Mouse (Mus musculus) lung, embryonic 14.5 days (tissue): ENCODE results near the gene Eipr1. TPM values are rescaled to one million over a fixed set of nuclear protein-coding genes. Genes with fewer than 3 reads are reported as not detected.

Source experiments
- ATAC-seq: fragments of 200-750 bp; cut with Nextera tagmentation; 2 replicates; pipeline ENCODE4 v1.8.0; 2017; ENCODE audit warnings: mild to moderate bottlenecking, moderate TSS enrichment, moderate library complexity; ENCODE audit not compliant: insufficient read depth
- DNase-seq: peaks from one replicate; pipeline ENCODE4 v3.0.0-alpha.2; 2015
- H3K27ac ChIP-seq: fragments of 300-500 bp; sonication (generic); 2 replicates; pipeline ENCODE4 v1.5.1; 2014; ENCODE audit warnings: low read depth, mild to moderate bottlenecking, moderate library complexity
- H3K27me3 ChIP-seq: fragments of 300-500 bp; sonication (generic); 2 replicates; pipeline ENCODE4 v1.6.1; 2014; ENCODE audit warnings: low read length, control low read depth; ENCODE audit not compliant: insufficient read depth
- H3K36me3 ChIP-seq: fragments of 300-500 bp; sonication (generic); 2 replicates; pipeline ENCODE4 v1.6.1; 2014; ENCODE audit warnings: control low read depth; ENCODE audit not compliant: insufficient read depth
- H3K4me1 ChIP-seq: fragments of 300-500 bp; sonication (generic); 2 replicates; pipeline ENCODE4 v1.6.1; 2014; ENCODE audit warnings: antibody characterized with exemption, control low read depth; ENCODE audit not compliant: insufficient read depth
- H3K4me2 ChIP-seq: fragments of 300-500 bp; sonication (generic); 2 replicates; pipeline ENCODE4 v1.6.1; 2014; ENCODE audit warnings: mild to moderate bottlenecking
- H3K4me3 ChIP-seq: fragments of 300-500 bp; sonication (generic); 2 replicates; pipeline ENCODE4 v1.5.1; 2014; ENCODE audit warnings: low read depth, low read length
- H3K9ac ChIP-seq: fragments of 300-500 bp; sonication (generic); 2 replicates; pipeline ENCODE4 v1.6.1; 2014
- H3K9me3 ChIP-seq: fragments of 300-500 bp; sonication (generic); 2 replicates; pipeline ENCODE4 v1.6.1; 2016; ENCODE audit warnings: low read depth, low read length, control low read depth
- CTCF ChIP-seq: IDR thresholded peaks from 2 replicates; pipeline ENCODE4 v1.5.1; 2016; ENCODE audit warnings: antibody characterized with exemption, low read depth
- WGBS: fragments of 180-500 bp; shearing (Covaris S2); extraction: QIAGEN DNeasy Blood & Tissue Kit; methylation state at CpG from one replicate; pipeline ENCODE4 v1.1.7; 2014; 5-methylcytosine and 5-hydroxymethylcytosine counted together
- polyA plus RNA-seq: library from polyadenylated mRNA; unstranded; fragments of >200 nt; fragmentation: Nextera tagmentation; extraction: Ambion mirVana; gene quantifications from 2 replicates; pipeline ENCODE4 v1.2.1, GENCODE M21; 2014

The Eipr1 gene
- 28.5 and 29.4 TPM in 2 replicates for polyA plus RNA-seq

- ATAC-seq (peak; percentile 86), DNase-seq (peak; percentile 97)
- Histone ChIP-seq H3K27me3 (no peaks in the 10 kb centered on the region), H3K36me3 (0 out of 2 replicates have a peak, but pooled peaks cover 4% of the 10 kb centered on the region), H3K4me3 (peak within 1 kb of the TSS; percentile 79), H3K27ac (no peak within 1 kb of the TSS), H3K9ac (peak within 1 kb of the TSS; percentile 69), H3K4me2 (peak within 1 kb of the TSS; percentile 92), H3K9me3 (no peaks in the 10 kb centered on the region), H3K4me1 (peaks cover 4% of the 10 kb centered on the region; the same call in 1 of the 2 replicates)
- no peak; the same call in 1 of the 2 replicates for TF ChIP-seq CTCF
- 5% methylated on average over 36 of the region's 36 CpGs for WGBS
Measured at GRCm38 (mm10) chr12:28751508-28752263, at the start of gene Eipr1. Gene Eipr1, plus strand, starts transcription at chr12:28751803.

GRCm38 (mm10) chr12:28704381-28704780 is 47.2 kb upstream of the Eipr1 start:
- DNase-seq, result no peak
- no peak overlapping the region for H3K9ac ChIP-seq
- WGBS, result 10% methylated on average over 12 of the region's 12 CpGs
- H3K4me1 ChIP-seq, result no peaks in the 10 kb centered on the region
- peaks cover 12% of the 10 kb centered on the region; the same call in 1 of the 2 replicates for H3K36me3 ChIP-seq
- H3K4me2 ChIP-seq, result no peak overlapping the region
- H3K27ac ChIP-seq, result no peak overlapping the region
- no peak for TF ChIP-seq CTCF
- no peak overlapping the region for H3K4me3 ChIP-seq
- no peaks in the 10 kb centered on the region for H3K27me3 ChIP-seq
- H3K9me3 ChIP-seq, result no peaks in the 10 kb centered on the region
- ATAC-seq, result no peak

GRCm38 (mm10) chr12:28705204-28705603 is 46.4 kb upstream of the Eipr1 start:
- 82% methylated on average over 6 of the region's 6 CpGs for WGBS
- Histone ChIP-seq H3K4me1 (no peaks in the 10 kb centered on the region), H3K9ac (no peak overlapping the region), H3K4me3 (no peak overlapping the region), H3K27me3 (no peaks in the 10 kb centered on the region), H3K27ac (no peak overlapping the region), H3K36me3 (peaks cover 20% of the 10 kb centered on the region; the same call in 1 of the 2 replicates), H3K4me2 (no peak overlapping the region), H3K9me3 (no peaks in the 10 kb centered on the region)
- DNase-seq, result no peak
- TF ChIP-seq CTCF, result no peak
- ATAC-seq, result no peak

- Histone ChIP-seq H3K4me3 (no peak overlapping the region), H3K9ac (no peak overlapping the region), H3K36me3 (peaks cover 37% of the 10 kb centered on the region; the same call in 1 of the 2 replicates), H3K27ac (no peak overlapping the region), H3K4me2 (no peak overlapping the region), H3K9me3 (no peaks in the 10 kb centered on the region), H3K27me3 (no peaks in the 10 kb centered on the region), H3K4me1 (no peaks in the 10 kb centered on the region)
- TF ChIP-seq CTCF, result no peak
- no peak for DNase-seq
- no peak for ATAC-seq
- WGBS, result 79% methylated on average over 4 of the region's 4 CpGs
Measured at GRCm38 (mm10) chr12:28708154-28708553, 43.4 kb upstream of the Eipr1 start.

GRCm38 (mm10) chr12:28710566-28711185 is 40.9 kb upstream of the Eipr1 start:
- Histone ChIP-seq H3K36me3 (peaks cover 33% of the 10 kb centered on the region; the same call in 1 of the 2 replicates), H3K4me1 (no peaks in the 10 kb centered on the region), H3K4me2 (no peak overlapping the region), H3K27ac (no peak overlapping the region), H3K9me3 (no peaks in the 10 kb centered on the region), H3K4me3 (no peak overlapping the region), H3K27me3 (no peaks in the 10 kb centered on the region), H3K9ac (no peak overlapping the region)
- no peak for ATAC-seq
- WGBS, result 78% methylated on average over 22 of the region's 22 CpGs
- no peak for DNase-seq
- no peak for TF ChIP-seq CTCF

- Histone ChIP-seq H3K4me2 (no peak overlapping the region), H3K27me3 (no peaks in the 10 kb centered on the region), H3K4me3 (no peak overlapping the region), H3K4me1 (no peaks in the 10 kb centered on the region), H3K9ac (no peak overlapping the region), H3K27ac (no peak overlapping the region), H3K9me3 (no peaks in the 10 kb centered on the region), H3K36me3 (peaks cover 34% of the 10 kb centered on the region)
- ATAC-seq (no peak), DNase-seq (no peak)
- TF ChIP-seq CTCF, result no peak
- WGBS, result 82% methylated on average over 24 of the region's 24 CpGs
Measured at GRCm38 (mm10) chr12:28714822-28715632, 36.6 kb upstream of the Eipr1 start.
